Mouse (Mus musculus) adrenal gland, adult 18-20 months (tissue): ENCODE results near the gene Akr1c21. TPM values are rescaled to one million over a fixed set of nuclear protein-coding genes. Genes with fewer than 3 reads are reported as not detected.
"Not testable (repeated sequence)": the region's sequence is repeated elsewhere in the genome, so short reads cannot be mapped to it uniquely, and the experiment has no call there.

Experiments
- DNase-seq, 2 experiments: peaks; one replicate each; pipeline ENCODE4 v3.0.0; 2021 to 2022; ENCODE audit warnings: low spot score in 2 of 2
- long read RNA-seq, 2 experiments: library from polyadenylated mRNA; stranded (forward); transcript quantifications; one replicate each; pipeline ENCODE4 v2.0.0; 2021
- total RNA-seq, 2 experiments: library from RNA; stranded (reverse); gene quantifications; 1 replicate in 1 of 2; 2 replicates in 1 of 2; pipeline ENCODE4 v1.2.3; 2021

Akr1c21 gene
- total RNA-seq = under 1 TPM in 1 of 2 experiments, not detected in 1; 0.43 TPM
- long read RNA-seq, experiment 1 = 0 reads
- long read RNA-seq, experiment 2 = 0 reads

GRCm38 (mm10) chr13:4573871-4574270 is at the start of gene Akr1c21:
Gene Akr1c21 (plus strand): TSS chr13:4574075.
- DNase-seq = no peak

DNA sequence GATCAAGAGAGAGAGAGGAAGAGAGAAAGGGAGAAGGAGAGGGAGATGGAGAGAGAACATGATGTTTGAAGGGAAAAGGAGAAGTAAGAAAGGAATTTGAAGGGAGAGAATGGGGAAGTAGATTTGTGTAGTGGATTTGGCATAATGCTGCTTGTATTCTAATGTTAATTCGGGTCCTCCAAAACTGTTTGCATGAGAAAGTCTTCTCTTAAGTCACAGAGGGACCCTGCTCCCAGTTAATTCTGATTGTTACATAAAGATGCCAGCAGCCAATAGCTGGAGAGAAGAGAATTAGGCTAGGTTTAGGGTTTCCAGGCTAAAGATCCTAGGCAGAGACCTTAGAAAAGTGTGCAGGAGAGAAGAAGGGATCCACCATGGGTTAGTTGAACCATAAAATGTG is 14.7 kb upstream of the Akr1c21 start:
- DNase-seq = no peak

- no peak for DNase-seq
Measured at GRCm38 (mm10) chr13:4560500-4560899, 13.4 kb upstream of the Akr1c21 start.

GRCm38 (mm10) chr13:4565996-4566395 is 7.9 kb upstream of the Akr1c21 start:
- no peak for DNase-seq

- DNase-seq = no peak
Measured at GRCm38 (mm10) chr13:4576921-4577320, 3.0 kb downstream of the Akr1c21 start.

GRCm38 (mm10) chr13:4603431-4603830 is 29.6 kb downstream of the Akr1c21 start:
- DNase-seq = not testable (repeated sequence)

- no peak for DNase-seq
Measured at GRCm38 (mm10) chr13:4606821-4607220, 32.9 kb downstream of the Akr1c21 start.

- DNase-seq = peak in 1 of 2 experiments; percentile 19
Measured at GRCm38 (mm10) chr13:4608530-4608929, 34.7 kb downstream of the Akr1c21 start.

DNA sequence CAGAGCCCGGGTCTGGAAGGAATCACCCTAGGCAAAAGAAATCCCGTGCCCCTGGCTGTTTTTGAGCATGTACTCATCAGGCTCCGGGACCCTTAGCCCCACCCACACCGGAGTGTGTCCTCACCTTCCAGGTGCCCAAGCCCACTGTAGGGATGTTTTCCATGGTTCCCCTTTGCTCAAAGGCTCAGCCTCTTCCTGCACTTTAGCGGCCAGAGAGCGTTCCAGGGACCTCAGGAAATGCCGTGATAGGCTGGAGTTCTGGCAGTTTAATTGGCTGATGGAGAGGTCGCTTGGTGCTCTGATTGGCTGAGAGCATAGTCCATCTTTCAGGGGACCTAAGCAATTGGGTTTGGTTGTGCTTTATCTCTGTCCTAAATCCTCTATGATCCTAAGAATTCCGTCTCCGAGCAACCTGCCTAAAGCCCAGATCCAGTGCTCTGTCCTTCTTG is 35.1 kb downstream of the Akr1c21 start, which contains the start of gene Akr1e1:
Gene Akr1e1, minus strand, starts transcription at position 214 of the 449 bp plus-strand sequence.
- DNase-seq = peak; percentile 70 to 79

DNA sequence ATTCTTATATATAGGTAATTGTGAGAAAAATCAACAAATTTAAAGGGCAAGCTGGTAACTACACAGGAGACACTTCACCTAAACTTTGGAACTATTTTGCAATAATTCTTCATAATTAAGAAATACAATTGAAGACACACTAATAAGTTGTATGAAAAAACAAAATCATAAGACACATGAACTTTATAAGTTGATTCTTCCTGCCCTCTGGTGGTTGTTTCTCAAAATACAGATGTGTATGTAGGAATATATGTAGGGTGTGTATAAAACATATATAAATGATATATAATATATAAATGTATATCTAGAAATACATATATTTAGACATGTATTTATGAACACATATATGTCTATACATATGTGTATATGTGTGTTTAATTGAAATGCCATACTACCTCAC is 37.0 kb downstream of the Akr1c21 start:
- DNase-seq = no peak

Other genes with a start within 250 kb of the Akr1c21 start
- not detected for gene Akr1c6, start 139.8 kb upstream of the Akr1c21 start, total RNA-seq
- under 1 TPM; 0.51 to 0.60 TPM for gene Akr1c20, start 50.7 kb upstream of the Akr1c21 start, total RNA-seq
- 10 to 100 TPM; 25.2 to 28.4 TPM for gene Akr1e1, start 35.1 kb downstream of the Akr1c21 start, total RNA-seq